Mouse (Mus musculus): Measurements from ENCODE around the gene Gm37419.

- TF ChIP-seq CTCF (IDR thresholded peaks at IDR 0.05; ENCODE audit: control insufficient read depth, insufficient read depth, low read length) = no peak
- no peak for TF ChIP-seq POLR2A (IDR thresholded peaks at IDR 0.05; ENCODE audit: borderline replicate concordance, control insufficient read depth, low read depth, low read length)
Measured at GRCm38 (mm10) chr16:23978495-23978894, 9.8 kb upstream of the Gm37419 start.
